Mouse (Mus musculus): ENCODE measurements around the gene Nr0b2. TPM values are rescaled to one million over a fixed set of nuclear protein-coding genes. Genes with fewer than 3 reads are reported as not detected.

Nr0b2 gene
- polyA plus RNA-seq, 1 experiment from 2014 or later, result not detected

DNA sequence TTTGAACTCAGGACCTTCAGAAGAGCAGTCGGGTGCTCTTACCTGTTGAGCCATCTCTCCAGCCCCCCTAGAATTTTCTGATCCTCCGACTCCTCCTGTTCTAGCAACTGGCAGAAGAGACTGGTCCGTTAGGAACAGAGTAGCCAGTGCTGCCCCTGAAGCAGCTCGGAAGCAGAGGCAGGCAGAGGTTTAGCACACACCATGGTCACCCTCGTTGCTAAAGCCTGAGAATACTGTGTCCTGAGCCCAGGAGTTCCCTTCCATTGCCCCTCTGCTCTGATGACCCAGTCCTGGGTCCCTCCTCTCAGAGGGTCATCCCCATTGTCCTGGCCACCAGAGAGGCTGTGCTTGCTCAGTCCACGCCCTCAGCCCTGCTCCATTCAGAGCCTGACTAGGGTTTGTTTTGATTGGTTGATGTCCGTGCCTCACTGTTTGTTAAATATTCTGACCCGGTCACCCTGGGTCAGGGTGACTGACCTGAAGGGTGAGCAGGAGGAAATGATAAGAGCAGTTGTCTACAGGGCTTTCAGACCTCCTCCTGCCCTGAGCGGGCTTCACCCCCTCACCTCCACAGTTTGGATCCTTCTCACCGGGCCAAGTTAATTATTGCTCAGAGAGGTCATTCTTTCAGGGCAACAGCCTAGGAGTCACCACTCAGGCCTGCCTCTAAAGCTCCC, 4.0 kb downstream of the Nr0b2 start:
- H3K9me3 ChIP-seq (ENCODE audit: control insufficient read depth, low read length), result no peaks in the 10 kb centered on the region

DNA sequence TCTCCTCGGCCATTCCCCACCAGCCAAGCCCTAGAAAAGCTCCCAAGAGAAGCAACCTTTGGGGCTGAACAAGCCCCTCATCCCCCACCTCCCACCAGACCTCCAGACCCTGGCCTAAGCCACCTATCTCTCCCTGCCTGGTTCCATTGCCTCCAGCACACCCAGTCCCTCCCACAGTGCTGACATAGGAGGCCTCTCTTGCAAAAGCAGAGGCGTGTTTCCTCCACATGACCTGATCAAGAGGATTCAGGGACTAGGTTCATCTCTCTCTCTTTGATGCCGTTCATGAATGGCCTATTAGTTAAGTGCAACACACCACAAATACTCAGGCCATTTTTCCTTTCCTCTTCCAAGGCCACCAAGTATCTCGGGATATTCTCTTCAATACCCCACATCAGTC, 6.7 kb downstream of the Nr0b2 start:
- H3K27me3 ChIP-seq (ENCODE audit: control insufficient read depth, insufficient read depth, low read length), result no peaks in the 10 kb centered on the region
- H3K9me3 ChIP-seq (ENCODE audit: control insufficient read depth, low read length), result no peaks in the 10 kb centered on the region
- H3K4me3 ChIP-seq (ENCODE audit: low read depth, low read length), result no peak overlapping the region
- WGBS, result 84% methylated on average over 4 of the region's 4 CpGs
- no peak overlapping the region for H3K27ac ChIP-seq (ENCODE audit: low read depth, low read length)
- no peaks in the 10 kb centered on the region for H3K36me3 ChIP-seq (ENCODE audit: control insufficient read depth, insufficient read depth, low read length)
- H3K4me1 ChIP-seq (ENCODE audit: control insufficient read depth, insufficient read depth, low read length), result no peaks in the 10 kb centered on the region
- H3K4me2 ChIP-seq (ENCODE audit: low read depth, low read length), result no peak overlapping the region
- H3K9ac ChIP-seq (replicated peaks; ENCODE audit: low read depth, low read length), result no peak overlapping the region
- ATAC-seq (ENCODE audit: low read depth), result no peak

More for the DNA sequence above, 4.0 kb downstream of the Nr0b2 start:
- no peaks in the 10 kb centered on the region for H3K4me1 ChIP-seq (ENCODE audit: control insufficient read depth, insufficient read depth, low read length)
- no peaks in the 10 kb centered on the region for H3K36me3 ChIP-seq (ENCODE audit: control insufficient read depth, insufficient read depth, low read length)
- no peak overlapping the region for H3K4me2 ChIP-seq (ENCODE audit: low read depth, low read length)
- 27% methylated on average over 10 of the region's 10 CpGs for WGBS
- no peak overlapping the region for H3K4me3 ChIP-seq (ENCODE audit: low read depth, low read length)
- H3K9ac ChIP-seq (replicated peaks; ENCODE audit: low read depth, low read length), result no peak overlapping the region
- no peaks in the 10 kb centered on the region for H3K27me3 ChIP-seq (ENCODE audit: control insufficient read depth, insufficient read depth, low read length)
- H3K27ac ChIP-seq (ENCODE audit: low read depth, low read length), result no peak overlapping the region
- no peak for ATAC-seq (ENCODE audit: low read depth)

GRCm38 (mm10) chr4:133561622-133562021, 8.4 kb downstream of the Nr0b2 start:
- Histone ChIP-seq H3K36me3 (ENCODE audit: control insufficient read depth, insufficient read depth, low read length) (no peaks in the 10 kb centered on the region), H3K9me3 (ENCODE audit: control insufficient read depth, low read length) (no peaks in the 10 kb centered on the region), H3K27me3 (ENCODE audit: control insufficient read depth, insufficient read depth, low read length) (no peaks in the 10 kb centered on the region), H3K27ac (ENCODE audit: low read depth, low read length) (no peak overlapping the region), H3K4me1 (ENCODE audit: control insufficient read depth, insufficient read depth, low read length) (no peaks in the 10 kb centered on the region), H3K9ac (replicated peaks; ENCODE audit: low read depth, low read length) (no peak overlapping the region), H3K4me3 (ENCODE audit: low read depth, low read length) (no peak overlapping the region), H3K4me2 (ENCODE audit: low read depth, low read length) (no peak overlapping the region)
- WGBS, result 43% methylated on average over 4 of the region's 4 CpGs
- no peak for ATAC-seq (ENCODE audit: low read depth)

DNA sequence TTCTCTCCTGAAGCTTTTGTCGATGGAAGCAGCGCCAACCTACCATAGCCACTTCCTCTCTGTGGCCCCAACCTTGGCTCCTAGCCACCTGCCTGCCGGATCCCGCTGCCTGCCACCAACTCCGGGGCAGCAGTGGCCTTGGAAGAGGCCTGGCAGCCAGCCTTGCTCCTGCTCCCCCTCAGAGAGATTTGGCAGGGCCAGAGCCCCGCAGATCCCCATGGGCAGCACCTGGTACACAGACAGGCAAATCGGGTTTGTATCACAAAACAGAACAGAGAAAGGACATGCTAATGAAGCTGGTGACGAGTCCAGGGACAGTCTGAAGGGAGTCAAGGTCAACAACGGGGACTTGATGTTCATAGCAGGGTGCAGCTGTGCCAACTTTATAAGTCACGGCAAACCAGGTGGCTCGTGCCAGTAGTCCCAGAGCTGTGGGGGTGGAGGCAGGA, 10.0 kb downstream of the Nr0b2 start:
- 72% methylated on average over 11 of the region's 11 CpGs for WGBS
- H3K4me2 ChIP-seq (ENCODE audit: low read depth, low read length), result no peak overlapping the region
- ATAC-seq (ENCODE audit: low read depth), result no peak

DNA sequence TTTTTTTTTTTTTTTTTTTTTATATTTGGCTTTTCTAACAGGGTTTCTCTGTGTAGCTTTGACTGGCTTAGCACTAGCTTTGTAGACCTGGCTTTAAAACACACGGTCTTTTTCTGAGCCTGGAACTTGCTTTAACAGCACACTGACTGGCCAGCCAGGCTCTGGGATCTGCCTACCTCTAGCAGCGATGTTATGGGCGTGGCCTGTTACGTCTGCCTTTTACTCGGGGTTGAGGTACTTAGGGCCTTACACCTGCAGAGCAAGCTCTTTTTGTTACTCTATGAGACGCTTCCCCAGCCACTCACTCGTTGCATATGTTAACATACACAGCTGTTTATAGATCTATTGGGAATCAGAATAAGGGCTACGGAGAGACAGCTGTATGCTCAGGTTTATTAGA, 14.1 kb downstream of the Nr0b2 start:
- Histone ChIP-seq H3K36me3 (ENCODE audit: control insufficient read depth, insufficient read depth, low read length) (no peaks in the 10 kb centered on the region), H3K9me3 (ENCODE audit: control insufficient read depth, low read length) (no peaks in the 10 kb centered on the region), H3K27me3 (ENCODE audit: control insufficient read depth, insufficient read depth, low read length) (no peaks in the 10 kb centered on the region), H3K4me2 (ENCODE audit: low read depth, low read length) (no peak overlapping the region), H3K4me3 (ENCODE audit: low read depth, low read length) (no peak overlapping the region), H3K27ac (ENCODE audit: low read depth, low read length) (no peak overlapping the region), H3K4me1 (ENCODE audit: control insufficient read depth, insufficient read depth, low read length) (no peaks in the 10 kb centered on the region), H3K9ac (replicated peaks; ENCODE audit: low read depth, low read length) (no peak overlapping the region)
- whole genome bisulfite sequencing, result 25% methylated on average over 8 of the region's 8 CpGs
- ATAC-seq (ENCODE audit: low read depth), result no peak

More for the DNA sequence above, 10.0 kb downstream of the Nr0b2 start:
- Histone ChIP-seq H3K9ac (replicated peaks; ENCODE audit: low read depth, low read length) (no peak overlapping the region), H3K36me3 (ENCODE audit: control insufficient read depth, insufficient read depth, low read length) (no peaks in the 10 kb centered on the region), H3K9me3 (ENCODE audit: control insufficient read depth, low read length) (no peaks in the 10 kb centered on the region), H3K4me3 (ENCODE audit: low read depth, low read length) (no peak overlapping the region), H3K27me3 (ENCODE audit: control insufficient read depth, insufficient read depth, low read length) (no peaks in the 10 kb centered on the region), H3K4me1 (ENCODE audit: control insufficient read depth, insufficient read depth, low read length) (no peaks in the 10 kb centered on the region), H3K27ac (ENCODE audit: low read depth, low read length) (no peak overlapping the region)

- ATAC-seq (ENCODE audit: low read depth), result no peak
- Histone ChIP-seq H3K4me2 (ENCODE audit: low read depth, low read length) (no peak overlapping the region), H3K9ac (replicated peaks; ENCODE audit: low read depth, low read length) (no peak overlapping the region), H3K36me3 (ENCODE audit: control insufficient read depth, insufficient read depth, low read length) (no peaks in the 10 kb centered on the region), H3K4me1 (ENCODE audit: control insufficient read depth, insufficient read depth, low read length) (no peaks in the 10 kb centered on the region), H3K27ac (ENCODE audit: low read depth, low read length) (no peak overlapping the region), H3K9me3 (ENCODE audit: control insufficient read depth, low read length) (no peaks in the 10 kb centered on the region), H3K27me3 (ENCODE audit: control insufficient read depth, insufficient read depth, low read length) (no peaks in the 10 kb centered on the region), H3K4me3 (ENCODE audit: low read depth, low read length) (no peak overlapping the region)
- 79% methylated on average over 10 of the region's 10 CpGs for WGBS
Measured at GRCm38 (mm10) chr4:133569291-133570065, 16.3 kb downstream of the Nr0b2 start.

DNA sequence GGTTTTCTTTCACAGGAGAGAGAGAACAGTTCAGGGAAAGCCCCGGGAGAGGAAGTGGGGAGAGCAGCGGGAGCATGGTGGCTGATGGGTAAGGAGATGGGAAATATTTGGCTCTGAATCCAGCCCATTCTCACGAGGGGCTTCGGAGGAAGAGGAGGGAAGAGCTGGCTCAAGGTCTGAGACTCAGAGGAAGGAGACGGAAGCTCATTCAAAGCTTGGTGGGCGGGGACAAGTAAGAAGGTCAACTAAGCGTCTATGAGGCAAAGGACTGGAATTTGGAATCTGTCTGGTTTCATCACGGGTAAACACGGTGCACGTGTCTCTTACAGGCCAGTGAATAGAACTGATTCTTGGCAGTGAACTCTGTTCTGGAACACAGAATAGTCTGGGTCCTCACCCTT, 16.9 kb downstream of the Nr0b2 start:
- H3K4me3 ChIP-seq (ENCODE audit: low read depth, low read length), result no peak overlapping the region
- H3K4me1 ChIP-seq (ENCODE audit: control insufficient read depth, insufficient read depth, low read length), result 0 out of 2 replicates have a peak, but pooled peaks cover under 1% of the 10 kb centered on the region
- WGBS, result 63% methylated on average over 10 of the region's 10 CpGs
- H3K27me3 ChIP-seq (ENCODE audit: control insufficient read depth, insufficient read depth, low read length), result no peaks in the 10 kb centered on the region
- no peak overlapping the region for H3K4me2 ChIP-seq (ENCODE audit: low read depth, low read length)
- H3K9me3 ChIP-seq (ENCODE audit: control insufficient read depth, low read length), result no peaks in the 10 kb centered on the region
- no peaks in the 10 kb centered on the region for H3K36me3 ChIP-seq (ENCODE audit: control insufficient read depth, insufficient read depth, low read length)
- H3K9ac ChIP-seq (replicated peaks; ENCODE audit: low read depth, low read length), result no peak overlapping the region
- ATAC-seq (ENCODE audit: low read depth), result no peak
- H3K27ac ChIP-seq (ENCODE audit: low read depth, low read length), result no peak overlapping the region

GRCm38 (mm10) chr4:133574070-133574842, 21.1 kb downstream of the Nr0b2 start, which contains the start of gene Gpatch3:
Gpatch3 (plus strand) TSS chr4:133574745.
- Histone ChIP-seq H3K4me3 (ENCODE audit: low read depth, low read length) (peak within 1 kb of the TSS; percentile 82), H3K4me1 (ENCODE audit: control insufficient read depth, insufficient read depth, low read length) (peaks cover 5% of the 10 kb centered on the region; the same call in 1 of the 2 replicates), H3K36me3 (ENCODE audit: control insufficient read depth, insufficient read depth, low read length) (peaks cover 9% of the 10 kb centered on the region; the same call in 1 of the 2 replicates), H3K27ac (ENCODE audit: low read depth, low read length) (peak within 1 kb of the TSS; percentile 78), H3K27me3 (ENCODE audit: control insufficient read depth, insufficient read depth, low read length) (no peaks in the 10 kb centered on the region), H3K4me2 (ENCODE audit: low read depth, low read length) (peak within 1 kb of the TSS; percentile 86), H3K9me3 (ENCODE audit: control insufficient read depth, low read length) (no peaks in the 10 kb centered on the region), H3K9ac (replicated peaks; ENCODE audit: low read depth, low read length) (peak within 1 kb of the TSS; percentile 68)
- ATAC-seq (ENCODE audit: low read depth), result peak; percentile 93
- 5% methylated on average over 44 of the region's 44 CpGs for whole genome bisulfite sequencing

Measured in neural tube, embryonic 14.5 days (tissue).